Mouse (Mus musculus) kidney, postnatal 36 days (tissue): ENCODE measurements at regions not wholly inside any gene's neighbourhood (a gene's known extent, or its start where the extent isn't known, plus 50 kb on each side); places are given as distances from the start of the nearest gene placed in this dataset.

ENCODE experiments used
- DNase-seq, 2 experiments: peaks; one replicate each; pipeline ENCODE4 v3.0.0; 2021 to 2022; ENCODE audit warnings: mixed read lengths in 2 of 2

GRCm38 (mm10) chr3:120897758-120898157 lies 273.7 kb downstream of the Rwdd3 start:
- no peak for DNase-seq

- DNase-seq: no peak
These were observed 274.3 kb downstream of the Rwdd3 start for GRCm38 (mm10) chr3:120897221-120897620.

- DNase-seq: no peak
These were observed 285.2 kb downstream of the Rwdd3 start for GRCm38 (mm10) chr3:120886063-120886841.

- DNase-seq: no peak
These were observed 286.1 kb downstream of the Rwdd3 start for GRCm38 (mm10) chr3:120885401-120885800.

GRCm38 (mm10) chr3:120884189-120884588 lies 287.3 kb downstream of the Rwdd3 start:
- DNase-seq: no peak

- no peak for DNase-seq
These were observed 287.8 kb downstream of the Rwdd3 start for GRCm38 (mm10) chr3:120883650-120884049.

GRCm38 (mm10) chr3:120879409-120879808 lies 292.1 kb downstream of the Rwdd3 start:
- DNase-seq: no peak

- DNase-seq: no peak
These were observed 295.8 kb downstream of the Rwdd3 start for GRCm38 (mm10) chr3:120875740-120876139.

GRCm38 (mm10) chr3:120865036-120865435 lies 306.5 kb downstream of the Rwdd3 start:
- no peak for DNase-seq

- DNase-seq: no peak
These were observed 309.9 kb downstream of the Rwdd3 start for GRCm38 (mm10) chr3:120861641-120862040.

- no peak for DNase-seq
These were observed 313.2 kb downstream of the Rwdd3 start for GRCm38 (mm10) chr3:120858281-120858680.

- no peak for DNase-seq
These were observed 317.2 kb downstream of the Rwdd3 start for GRCm38 (mm10) chr3:120854322-120854721.

GRCm38 (mm10) chr3:120843623-120844022 lies 327.9 kb downstream of the Rwdd3 start:
- no peak for DNase-seq

- DNase-seq: no peak
These were observed 348.0 kb downstream of the Rwdd3 start for GRCm38 (mm10) chr3:120823536-120823935.

GRCm38 (mm10) chr3:120811901-120812300 lies 359.6 kb downstream of the Rwdd3 start:
- no peak for DNase-seq

GRCm38 (mm10) chr3:120810527-120810926 lies 361.0 kb downstream of the Rwdd3 start:
- DNase-seq: no peak

- no peak for DNase-seq
These were observed 361.4 kb downstream of the Rwdd3 start for GRCm38 (mm10) chr3:120810048-120810447.

GRCm38 (mm10) chr3:120786659-120787058 lies 384.8 kb downstream of the Rwdd3 start:
- DNase-seq: no peak

GRCm38 (mm10) chr3:120781486-120781885 lies 390.0 kb downstream of the Rwdd3 start:
- DNase-seq: no peak

GRCm38 (mm10) chr3:120779091-120779490 lies 392.4 kb downstream of the Rwdd3 start:
- DNase-seq: no peak

- no peak for DNase-seq
These were observed 396.5 kb downstream of the Rwdd3 start for GRCm38 (mm10) chr3:120774951-120775350.

GRCm38 (mm10) chr3:120761681-120762080 lies 409.8 kb downstream of the Rwdd3 start:
- DNase-seq: no peak

- DNase-seq: no peak
These were observed 410.3 kb downstream of the Rwdd3 start for GRCm38 (mm10) chr3:120761223-120761622.

GRCm38 (mm10) chr3:120748513-120748912 lies 423.0 kb downstream of the Rwdd3 start:
- DNase-seq: no peak

GRCm38 (mm10) chr3:120747678-120748077 lies 423.8 kb downstream of the Rwdd3 start:
- peak; percentile 3 to 67 for DNase-seq
